Mouse (Mus musculus) kidney, adult 2 months (tissue): ENCODE results near the gene Eno2. TPM values are rescaled to one million over a fixed set of nuclear protein-coding genes. Genes with fewer than 3 reads are reported as not detected.

Source experiments
- DNase-seq: peaks from one replicate; pipeline ENCODE4 v3.0.0; 2021
- H3K27ac ChIP-seq: fragments of 200-500 bp; 2 replicates; pipeline ENCODE4 v1.5.1; 2012; ENCODE audit warnings: low read depth, low read length, control low read depth, inconsistent platforms; ENCODE audit not compliant: insufficient read depth
- H3K27me3 ChIP-seq: fragments of 200-500 bp; replicated peaks from 2 replicates; pipeline ENCODE4 v1.6.1; 2012; ENCODE audit warnings: mild to moderate bottlenecking, moderate library complexity, low read length, inconsistent platforms; ENCODE audit not compliant: control insufficient read depth, insufficient read depth
- H3K36me3 ChIP-seq: fragments of 200-500 bp; 2 replicates; pipeline ENCODE4 v1.6.1; 2012; ENCODE audit warnings: mild to moderate bottlenecking, moderate library complexity, low read length, inconsistent platforms; ENCODE audit not compliant: control insufficient read depth, insufficient read depth
- H3K4me1 ChIP-seq: fragments of 200-500 bp; 2 replicates; pipeline ENCODE4 v1.6.1; 2011; ENCODE audit warnings: low read length; ENCODE audit not compliant: control insufficient read depth, insufficient read depth
- H3K4me3 ChIP-seq: fragments of 200-500 bp; 2 replicates; pipeline ENCODE4 v1.5.1; 2011; ENCODE audit warnings: mild to moderate bottlenecking, low read depth, low read length, control low read depth; ENCODE audit not compliant: insufficient read depth
- CTCF ChIP-seq: fragments of 200-500 bp; conservative IDR thresholded peaks from 2 replicates; pipeline ENCODE4 v1.5.1; 2011; ENCODE audit warnings: low read depth, mild to moderate bottlenecking, control low read depth, low read length, moderate library complexity, mixed read lengths; ENCODE audit not compliant: insufficient read depth, insufficient read length
- POLR2A ChIP-seq: fragments of 200-500 bp; IDR thresholded peaks from one replicate; pipeline ENCODE4 v1.6.1; 2011; ENCODE audit warnings: low read depth, low read length, control low read depth
- WGBS: fragments of 180-500 bp; shearing (Covaris S2); methylation state at CpG from one replicate; pipeline ENCODE4 v1.1.7; 2018; 5-methylcytosine and 5-hydroxymethylcytosine counted together
- polyA plus RNA-seq: library from polyadenylated mRNA; depleted of rRNA; stranded (reverse); fragments of >200 nt; gene quantifications from 2 replicates; pipeline ENCODE4 v1.2.3, GENCODE M21; 2012

Gene Eno2
- polyA plus RNA-seq, 1 experiment, result 3.2 TPM

DNA sequence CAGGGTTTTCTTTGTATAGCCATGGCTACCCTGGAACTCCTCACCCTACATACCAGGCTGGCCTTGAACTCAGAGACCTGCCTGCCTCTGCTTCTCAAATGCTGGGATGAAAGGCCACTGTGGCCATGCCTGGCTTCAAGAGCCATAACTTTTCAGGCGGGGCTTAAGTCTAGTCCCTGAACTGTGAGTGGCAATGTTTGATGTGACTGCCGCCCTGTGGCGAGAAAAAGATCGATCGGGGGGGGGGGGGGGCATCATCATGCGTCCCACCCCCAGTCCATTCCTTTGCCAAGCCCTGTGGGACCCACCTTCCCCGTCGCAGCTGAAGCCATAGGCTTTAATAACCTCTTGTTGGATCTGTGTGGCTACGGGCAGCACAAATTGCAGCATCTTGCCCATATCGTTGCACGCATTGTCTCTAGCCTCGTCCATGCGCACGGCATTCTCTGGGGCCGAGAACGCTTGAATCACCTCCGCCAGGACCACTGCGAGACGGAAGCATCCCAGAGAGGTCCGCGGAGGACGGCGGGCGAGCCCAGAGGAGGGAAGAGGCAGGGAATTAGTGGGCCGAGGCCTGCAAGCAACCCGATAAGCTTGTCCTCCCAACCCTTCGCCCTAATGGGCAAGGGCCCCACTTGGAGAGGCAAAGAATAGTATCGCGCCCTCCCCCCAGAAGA is 29.1 kb downstream of the Eno2 start:
- under 1% methylated on average over 29 of the region's 29 CpGs for WGBS
- TF ChIP-seq CTCF (peak; percentile 49; the same call in 1 of the 2 replicates), POLR2A (peak; percentile 2)
- Histone ChIP-seq H3K27ac (peak overlapping the region; percentile 99), H3K4me1 (peaks cover 21% of the 10 kb centered on the region), H3K4me3 (peak overlapping the region; percentile 74), H3K27me3 (no peaks in the 10 kb centered on the region), H3K36me3 (no peaks in the 10 kb centered on the region)
- DNase-seq, result peak; percentile 67

DNA sequence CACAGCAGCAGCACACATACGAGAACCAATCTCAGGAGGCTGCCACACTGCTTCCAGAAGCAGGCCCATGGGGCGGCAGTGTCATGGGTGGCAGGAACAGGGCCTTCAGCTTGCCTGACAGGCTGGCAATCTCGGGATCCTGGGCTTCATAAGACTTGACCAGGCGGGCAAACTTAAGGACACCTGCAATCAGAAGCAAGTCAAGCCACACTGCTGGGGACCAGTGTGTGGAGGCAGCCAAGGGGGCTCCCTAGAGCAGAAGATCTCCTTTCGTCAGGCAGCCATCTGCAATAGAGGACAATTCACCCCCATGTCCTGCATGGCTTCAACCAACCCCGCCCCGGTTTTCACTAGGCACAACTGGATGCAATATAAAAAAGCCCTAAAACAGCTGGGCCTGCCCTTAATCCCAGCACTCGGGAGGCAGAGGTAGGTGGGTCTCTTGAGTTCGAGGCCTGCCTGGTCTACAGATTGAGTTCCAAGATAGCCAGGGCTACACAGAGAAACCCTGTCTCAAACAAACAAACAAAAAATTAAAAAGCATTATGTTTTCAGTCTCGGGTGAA is 30.2 kb downstream of the Eno2 start:
- no peaks in the 10 kb centered on the region for H3K27me3 ChIP-seq
- H3K4me3 ChIP-seq, result no peak overlapping the region
- DNase-seq, result no peak
- H3K27ac ChIP-seq, result peak overlapping the region; percentile 63
- TF ChIP-seq POLR2A (no peak), CTCF (no peak)
- peaks cover 17% of the 10 kb centered on the region for H3K4me1 ChIP-seq
- 85% methylated on average over 10 of the region's 10 CpGs for WGBS
- H3K36me3 ChIP-seq, result no peaks in the 10 kb centered on the region

DNA sequence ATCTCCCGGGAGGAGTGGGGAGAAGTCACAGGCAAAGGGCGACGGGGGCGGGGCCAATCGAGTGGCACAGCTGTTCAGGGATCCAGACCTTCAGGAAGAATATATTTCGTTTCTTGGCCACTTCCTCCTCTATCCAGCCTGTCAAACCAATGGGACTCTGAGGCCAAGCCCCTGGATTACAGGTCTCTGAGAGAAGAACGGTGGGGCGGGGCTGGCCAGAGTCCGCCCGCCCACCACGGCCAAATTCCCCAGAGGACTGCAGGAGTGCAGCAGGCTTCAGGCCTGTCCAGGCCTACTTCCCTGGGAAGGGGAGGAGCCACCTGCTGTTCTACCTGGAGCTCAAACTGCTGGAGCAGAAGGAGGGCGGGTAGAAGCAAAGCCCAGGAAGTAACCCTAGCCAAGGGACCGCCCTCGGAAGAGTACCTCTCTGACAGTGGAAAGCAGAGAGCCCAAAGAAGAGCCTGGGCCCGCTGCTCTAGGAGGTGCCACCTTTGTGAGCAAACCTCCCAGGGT is 30.9 kb downstream of the Eno2 start, which contains the start of gene Ptpn6:
Gene Ptpn6, minus strand, starts transcription at position 204 of the 513 bp plus-strand sequence.
- peak within 1 kb of the TSS; percentile 69 for H3K27ac ChIP-seq
- H3K4me1 ChIP-seq, result peaks cover 17% of the 10 kb centered on the region
- no peaks in the 10 kb centered on the region for H3K27me3 ChIP-seq
- 11% methylated on average over 15 of the region's 15 CpGs for WGBS
- peak within 1 kb of the TSS; percentile 49 for H3K4me3 ChIP-seq
- DNase-seq, result peak; percentile 96
- peak; percentile 12 for TF ChIP-seq POLR2A
- TF ChIP-seq CTCF, result 0 out of 2 replicates have a peak, but pooled peaks have one; percentile 13
- no peaks in the 10 kb centered on the region for H3K36me3 ChIP-seq

DNA sequence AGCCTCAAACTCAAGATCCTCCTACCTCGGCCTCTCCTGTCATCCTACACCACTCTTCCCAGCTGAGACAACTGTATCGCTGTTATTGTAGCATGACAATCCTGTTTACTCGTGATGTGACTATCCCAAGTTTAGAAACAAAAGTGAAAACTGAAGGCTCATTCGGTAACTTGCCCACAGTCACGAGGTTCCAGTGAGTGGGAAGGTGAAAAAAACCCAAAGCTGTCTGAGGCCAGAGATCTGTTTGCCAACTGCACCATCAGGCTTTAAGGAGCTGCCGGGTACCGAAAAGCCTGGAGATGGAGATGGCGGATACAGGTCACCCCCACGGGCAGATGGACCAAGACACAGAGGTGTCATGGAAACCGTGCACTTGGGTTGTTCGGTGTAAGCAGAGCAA is 32.4 kb downstream of the Eno2 start:
- peaks cover 17% of the 10 kb centered on the region for H3K4me1 ChIP-seq
- H3K27ac ChIP-seq, result no peak overlapping the region
- DNase-seq, result no peak
- no peak overlapping the region for H3K4me3 ChIP-seq
- no peaks in the 10 kb centered on the region for H3K27me3 ChIP-seq
- WGBS, result 87% methylated on average over 11 of the region's 11 CpGs
- H3K36me3 ChIP-seq, result no peaks in the 10 kb centered on the region
- TF ChIP-seq POLR2A (no peak), CTCF (no peak)

DNA sequence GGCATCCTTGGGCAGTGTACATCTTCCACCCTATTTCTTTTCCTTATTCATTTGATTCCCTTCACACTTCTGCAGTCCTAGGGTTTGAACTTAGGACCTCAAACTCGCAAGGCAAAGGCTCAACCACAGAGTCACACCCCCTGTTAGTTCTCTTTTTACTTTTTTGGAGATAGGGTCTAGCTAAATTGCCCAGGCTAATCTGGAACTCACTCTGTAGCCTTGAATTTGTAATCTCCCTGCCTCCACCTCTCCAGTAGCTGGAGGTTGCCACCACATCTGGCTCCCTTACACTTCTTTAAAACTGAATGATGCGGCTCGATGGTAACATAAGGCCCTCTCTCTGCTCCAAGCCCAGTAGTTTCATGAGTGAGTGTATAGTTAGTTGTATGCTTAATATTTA is 35.1 kb downstream of the Eno2 start:
- Histone ChIP-seq H3K4me3 (no peak overlapping the region), H3K4me1 (peaks cover 6% of the 10 kb centered on the region; the same call in 1 of the 2 replicates), H3K27ac (no peak overlapping the region), H3K27me3 (no peaks in the 10 kb centered on the region), H3K36me3 (no peaks in the 10 kb centered on the region)
- DNase-seq, result no peak
- TF ChIP-seq POLR2A, result no peak
- TF ChIP-seq CTCF, result no peak
- WGBS, result 91% methylated on average over 3 of the region's 3 CpGs

DNA sequence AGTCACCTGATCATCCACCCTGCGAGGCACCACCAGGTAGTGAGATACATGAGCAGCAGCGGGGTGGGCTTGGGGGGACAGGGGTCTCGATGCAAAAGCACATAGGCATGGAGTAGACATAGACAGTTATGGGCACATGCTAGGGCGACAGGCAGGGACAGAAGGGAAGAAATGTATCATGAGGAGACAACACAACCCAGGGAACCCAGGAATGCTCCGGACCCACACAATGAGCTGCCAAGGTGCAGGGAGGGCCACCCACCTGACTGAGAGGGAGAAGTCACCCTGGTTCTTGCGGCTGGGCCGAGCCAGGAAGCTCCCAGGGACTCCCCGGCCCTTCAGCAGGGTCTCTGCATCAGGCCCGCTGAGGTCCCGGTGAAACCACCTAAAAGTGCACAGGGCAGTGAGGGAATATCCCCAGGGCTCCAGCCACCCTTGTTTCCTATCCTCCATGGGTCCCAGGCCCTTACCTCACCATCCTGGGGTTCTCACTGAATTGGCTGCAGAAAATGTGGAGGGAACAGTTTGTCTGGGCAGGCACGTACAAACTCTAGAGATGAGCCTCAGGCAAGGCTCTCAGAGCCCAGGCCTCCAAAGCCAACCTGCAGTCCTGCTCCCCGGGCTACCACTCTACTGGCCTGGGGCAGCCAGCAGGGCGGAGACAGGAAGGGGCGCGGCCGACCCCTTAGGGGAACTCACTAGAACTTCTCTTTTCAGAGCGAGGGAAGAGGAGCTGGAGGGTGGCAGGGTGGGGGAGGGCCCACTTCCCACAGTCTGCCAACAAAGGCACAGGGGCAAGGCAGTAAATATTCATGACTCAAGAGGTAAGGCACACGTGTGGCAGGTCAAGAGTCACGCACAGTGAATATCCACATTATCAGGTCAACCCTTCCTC is 36.8 kb downstream of the Eno2 start:
- Histone ChIP-seq H3K36me3 (no peaks in the 10 kb centered on the region), H3K4me3 (no peak overlapping the region), H3K4me1 (peaks cover 2% of the 10 kb centered on the region; the same call in 1 of the 2 replicates), H3K27me3 (no peaks in the 10 kb centered on the region), H3K27ac (no peak overlapping the region)
- TF ChIP-seq CTCF (no peak), POLR2A (no peak)
- WGBS, result 63% methylated on average over 19 of the region's 19 CpGs
- DNase-seq, result no peak
